Mouse (Mus musculus) olfactory bulb, adult 2 months (tissue): ENCODE measurements around the gene Plau.

ENCODE experiments used
- CTCF ChIP-seq: fragments of 200-500 bp; IDR thresholded peaks from 2 replicates; pipeline ENCODE4 v1.5.1; 2012; ENCODE audit warnings: low read depth, mild to moderate bottlenecking, low read length, moderate library complexity; ENCODE audit not compliant: insufficient read depth
- POLR2A ChIP-seq: fragments of 200-500 bp; IDR thresholded peaks from 2 replicates; pipeline ENCODE4 v1.6.1; 2012; ENCODE audit warnings: mild to moderate bottlenecking, low read depth, low read length, moderate library complexity; ENCODE audit not compliant: insufficient read depth

GRCm38 (mm10) chr14:20863306-20864065 is 27.0 kb downstream of the Plau start:
- TF ChIP-seq CTCF = no peak
- TF ChIP-seq POLR2A = no peak
